Mouse (Mus musculus) limb, embryonic 12.5 days (tissue): Measurements from ENCODE around the gene Slc35b4. TPM values are rescaled to one million over a fixed set of nuclear protein-coding genes. Genes with fewer than 3 reads are reported as not detected.

Source experiments
- ATAC-seq: fragments of 200-750 bp; cut with Nextera tagmentation; 2 replicates; pipeline ENCODE4 v1.8.0; 2017; ENCODE audit warnings: low read depth, moderate TSS enrichment; ENCODE audit not compliant: insufficient number of reproducible peaks, insufficient read depth, low FRiP score, low TSS enrichment
- H3K27ac ChIP-seq: fragments of 300-500 bp; sonication (generic); 2 replicates; pipeline ENCODE4 v1.5.1; 2016; ENCODE audit warnings: mild to moderate bottlenecking, moderate library complexity
- H3K27me3 ChIP-seq: fragments of 300-500 bp; sonication (generic); 2 replicates; pipeline ENCODE4 v1.6.1; 2016; ENCODE audit warnings: mild to moderate bottlenecking, moderate library complexity
- H3K36me3 ChIP-seq: fragments of 300-500 bp; sonication (generic); 2 replicates; pipeline ENCODE4 v1.6.1; 2016; ENCODE audit warnings: mild to moderate bottlenecking, moderate library complexity
- H3K4me1 ChIP-seq: fragments of 300-500 bp; sonication (generic); replicated peaks from 2 replicates; pipeline ENCODE4 v1.6.1; 2016
- H3K4me2 ChIP-seq: fragments of 300-500 bp; sonication (generic); 2 replicates; pipeline ENCODE4 v1.6.1; 2016; ENCODE audit warnings: mild to moderate bottlenecking, moderate library complexity
- H3K4me3 ChIP-seq: fragments of 300-500 bp; sonication (generic); replicated peaks from 2 replicates; pipeline ENCODE4 v1.5.1; 2016; ENCODE audit warnings: mild to moderate bottlenecking
- H3K9ac ChIP-seq: fragments of 300-500 bp; sonication (generic); replicated peaks from 2 replicates; pipeline ENCODE4 v1.6.1; 2016; ENCODE audit warnings: mild to moderate bottlenecking, moderate library complexity
- H3K9me3 ChIP-seq: fragments of 300-500 bp; sonication (generic); 2 replicates; pipeline ENCODE4 v1.6.1; 2016; ENCODE audit warnings: mild to moderate bottlenecking, moderate library complexity
- WGBS: fragments of 180-500 bp; shearing (Covaris S2); methylation state at CpG from one replicate; pipeline ENCODE4 v1.1.7; 2016; 5-methylcytosine and 5-hydroxymethylcytosine counted together
- polyA plus RNA-seq: library from polyadenylated mRNA; unstranded; fragments of >200 nt; fragmentation: Nextera tagmentation; extraction: Ambion mirVana; gene quantifications from 2 replicates; pipeline ENCODE4 v1.2.1, GENCODE M21; 2016

The Slc35b4 gene
- polyA plus RNA-seq, 1 experiment from 2014 or later, result 39.7 TPM

GRCm38 (mm10) chr6:34168834-34169233 lies 8.1 kb downstream of the Slc35b4 start:
- H3K36me3 ChIP-seq, result peaks cover 58% of the 10 kb centered on the region

GRCm38 (mm10) chr6:34163014-34163413 lies 13.9 kb downstream of the Slc35b4 start:
- no peak for ATAC-seq
- 75% methylated on average over 9 of the region's 9 CpGs for WGBS

More at GRCm38 (mm10) chr6:34168834-34169233, 8.1 kb downstream of the Slc35b4 start:
- Histone ChIP-seq H3K9me3 (no peaks in the 10 kb centered on the region), H3K4me2 (no peak overlapping the region), H3K4me1 (no peaks in the 10 kb centered on the region), H3K27me3 (no peaks in the 10 kb centered on the region), H3K4me3 (no peak overlapping the region), H3K27ac (no peak overlapping the region), H3K9ac (no peak overlapping the region)
- no peak for ATAC-seq
- 89% methylated on average over 3 of the region's 3 CpGs for WGBS

GRCm38 (mm10) chr6:34162607-34163006 lies 14.3 kb downstream of the Slc35b4 start:
- Histone ChIP-seq H3K27me3 (peaks cover 38% of the 10 kb centered on the region), H3K36me3 (peaks cover 89% of the 10 kb centered on the region), H3K27ac (no peak overlapping the region), H3K9ac (no peak overlapping the region), H3K9me3 (no peaks in the 10 kb centered on the region), H3K4me2 (no peak overlapping the region), H3K4me1 (no peaks in the 10 kb centered on the region), H3K4me3 (no peak overlapping the region)
- no peak for ATAC-seq
- 52% methylated on average over 2 of the region's 2 CpGs for WGBS

More at GRCm38 (mm10) chr6:34163014-34163413, 13.9 kb downstream of the Slc35b4 start:
- Histone ChIP-seq H3K9me3 (no peaks in the 10 kb centered on the region), H3K4me2 (no peak overlapping the region), H3K9ac (no peak overlapping the region), H3K4me3 (no peak overlapping the region), H3K27ac (no peak overlapping the region), H3K36me3 (peaks cover 87% of the 10 kb centered on the region), H3K4me1 (no peaks in the 10 kb centered on the region), H3K27me3 (peaks cover 34% of the 10 kb centered on the region)

GRCm38 (mm10) chr6:34161511-34161910 lies 15.4 kb downstream of the Slc35b4 start:
- H3K4me2 ChIP-seq, result no peak overlapping the region
- WGBS, result 91% methylated on average over 7 of the region's 7 CpGs
- no peak for ATAC-seq
- H3K27ac ChIP-seq, result no peak overlapping the region
- H3K9me3 ChIP-seq, result no peaks in the 10 kb centered on the region
- peaks cover 86% of the 10 kb centered on the region for H3K36me3 ChIP-seq
- peaks cover 6% of the 10 kb centered on the region; the same call in 1 of the 2 replicates for H3K4me1 ChIP-seq
- H3K4me3 ChIP-seq, result no peak overlapping the region
- H3K27me3 ChIP-seq, result peaks cover 42% of the 10 kb centered on the region
- no peak overlapping the region for H3K9ac ChIP-seq

GRCm38 (mm10) chr6:34160816-34161310 lies 16.0 kb downstream of the Slc35b4 start:
- H3K4me2 ChIP-seq, result no peak overlapping the region
- peaks cover 80% of the 10 kb centered on the region for H3K36me3 ChIP-seq
- H3K4me1 ChIP-seq, result peaks cover 10% of the 10 kb centered on the region; the same call in 1 of the 2 replicates
- H3K27ac ChIP-seq, result no peak overlapping the region
- H3K4me3 ChIP-seq, result no peak overlapping the region
- H3K27me3 ChIP-seq, result peaks cover 42% of the 10 kb centered on the region
- H3K9me3 ChIP-seq, result no peaks in the 10 kb centered on the region
- no peak for ATAC-seq
- H3K9ac ChIP-seq, result no peak overlapping the region
- WGBS, result 93% methylated on average over 7 of the region's 7 CpGs

GRCm38 (mm10) chr6:34159998-34160815 lies 16.7 kb downstream of the Slc35b4 start:
- Histone ChIP-seq H3K9me3 (no peaks in the 10 kb centered on the region), H3K4me2 (no peak overlapping the region), H3K36me3 (peaks cover 78% of the 10 kb centered on the region), H3K4me3 (no peak overlapping the region), H3K27ac (no peak overlapping the region), H3K4me1 (peaks cover 11% of the 10 kb centered on the region; the same call in 1 of the 2 replicates), H3K9ac (no peak overlapping the region), H3K27me3 (peaks cover 42% of the 10 kb centered on the region)
- ATAC-seq, result no peak
- WGBS, result 85% methylated on average over 23 of the region's 23 CpGs

- Histone ChIP-seq H3K9me3 (no peaks in the 10 kb centered on the region), H3K4me2 (no peak overlapping the region), H3K9ac (no peak overlapping the region), H3K27me3 (peaks cover 53% of the 10 kb centered on the region), H3K4me3 (no peak overlapping the region), H3K4me1 (peaks cover 36% of the 10 kb centered on the region), H3K36me3 (peaks cover 57% of the 10 kb centered on the region), H3K27ac (no peak overlapping the region)
- WGBS, result 84% methylated on average over 14 of the region's 14 CpGs
- ATAC-seq, result no peak
These were observed 19.8 kb downstream of the Slc35b4 start for GRCm38 (mm10) chr6:34156841-34157748.

- Histone ChIP-seq H3K27me3 (peaks cover 51% of the 10 kb centered on the region), H3K36me3 (peaks cover 48% of the 10 kb centered on the region), H3K9me3 (no peaks in the 10 kb centered on the region), H3K4me3 (no peak overlapping the region), H3K27ac (no peak overlapping the region), H3K4me1 (peaks cover 36% of the 10 kb centered on the region), H3K9ac (no peak overlapping the region), H3K4me2 (no peak overlapping the region)
- 58% methylated on average over 5 of the region's 5 CpGs for WGBS
- ATAC-seq, result no peak
These were observed 20.9 kb downstream of the Slc35b4 start for GRCm38 (mm10) chr6:34156057-34156456.

- ATAC-seq, result no peak
- 87% methylated on average over 15 of the region's 15 CpGs for WGBS
These were observed 21.6 kb downstream of the Slc35b4 start for GRCm38 (mm10) chr6:34155137-34155804.

GRCm38 (mm10) chr6:34154202-34154601 lies 22.7 kb downstream of the Slc35b4 start:
- 71% methylated on average over 3 of the region's 3 CpGs for WGBS
- H3K4me2 ChIP-seq, result no peak overlapping the region
- H3K27ac ChIP-seq, result no peak overlapping the region
- H3K36me3 ChIP-seq, result peaks cover 29% of the 10 kb centered on the region
- no peaks in the 10 kb centered on the region for H3K9me3 ChIP-seq
- peaks cover 36% of the 10 kb centered on the region for H3K4me1 ChIP-seq
- H3K4me3 ChIP-seq, result no peak overlapping the region
- ATAC-seq, result no peak
- H3K27me3 ChIP-seq, result peaks cover 47% of the 10 kb centered on the region
- H3K9ac ChIP-seq, result no peak overlapping the region

More at GRCm38 (mm10) chr6:34155137-34155804, 21.6 kb downstream of the Slc35b4 start:
- H3K27ac ChIP-seq, result no peak overlapping the region
- H3K4me1 ChIP-seq, result peaks cover 36% of the 10 kb centered on the region
- no peak overlapping the region for H3K4me3 ChIP-seq
- no peaks in the 10 kb centered on the region for H3K9me3 ChIP-seq
- H3K36me3 ChIP-seq, result peaks cover 40% of the 10 kb centered on the region
- H3K4me2 ChIP-seq, result no peak overlapping the region
- peaks cover 50% of the 10 kb centered on the region for H3K27me3 ChIP-seq
- no peak overlapping the region for H3K9ac ChIP-seq
